Mouse (Mus musculus) G1E (cell line): ENCODE measurements around the gene R3hdm2.

Source experiments
- CTCF ChIP-seq: IDR thresholded peaks from 2 replicates; pipeline ENCODE4 v1.5.1; 2012; ENCODE audit warnings: low read depth, low read length, inconsistent platforms, mixed read lengths
- GATA1 ChIP-seq: IDR thresholded peaks from 2 replicates; pipeline ENCODE4 v1.6.1; 2012; ENCODE audit warnings: borderline replicate concordance, low read length, inconsistent platforms, mixed read lengths

DNA sequence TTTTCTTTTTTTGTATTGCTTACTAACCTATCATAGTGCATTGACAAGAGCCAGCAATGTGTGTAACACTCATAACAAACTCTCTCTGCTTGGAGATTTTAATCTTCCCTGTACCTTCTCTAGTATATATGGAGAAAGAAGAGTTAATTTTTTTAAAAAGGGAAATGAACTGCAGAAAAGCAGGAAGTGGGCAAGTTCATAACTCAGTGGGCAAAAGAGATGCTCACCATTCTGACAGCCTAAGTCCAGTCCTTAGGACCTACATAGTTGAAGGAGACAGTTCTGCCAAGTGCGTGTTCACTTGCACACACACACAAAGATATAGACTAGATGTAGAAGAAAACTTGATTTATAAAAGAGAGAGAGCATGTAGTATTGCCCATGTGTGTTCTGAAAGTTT lies 47.9 kb downstream of the R3hdm2 start:
- TF ChIP-seq CTCF, result no peak
- no peak for TF ChIP-seq GATA1
